Mouse (Mus musculus) retina, embryonic 14.5 days (tissue): ENCODE results near the gene Gng11.

Experiments
- DNase-seq: peaks from one replicate; pipeline ENCODE4 v3.0.0-alpha.2; 2015; ENCODE audit warnings: low spot score

Gene Gng11

DNA sequence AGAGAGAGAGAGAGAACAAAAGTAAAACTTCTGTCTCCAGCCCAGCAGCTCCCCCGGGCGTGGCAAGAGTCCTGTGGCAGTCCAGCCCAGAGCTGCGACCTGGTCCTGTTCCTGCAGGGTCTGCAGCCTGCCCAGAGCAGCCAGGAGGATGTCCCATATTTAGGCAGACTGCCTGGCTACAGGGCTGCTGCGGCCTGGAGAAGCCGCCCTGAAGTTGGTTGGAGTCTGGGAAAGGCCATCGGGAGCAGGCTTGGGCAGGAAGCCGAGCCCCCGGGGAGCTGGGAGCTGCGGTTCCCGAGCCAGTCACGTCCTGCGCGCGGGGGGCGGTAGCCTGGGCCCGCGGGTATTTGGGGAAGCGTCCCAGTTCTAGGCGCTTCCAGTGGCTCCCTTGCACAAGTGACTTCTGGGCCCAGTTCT lies at the start of gene Gng11:
Gene Gng11 (plus strand): TSS at position 15 of the 417 bp plus-strand sequence.
- DNase-seq: peak; percentile 55

DNA sequence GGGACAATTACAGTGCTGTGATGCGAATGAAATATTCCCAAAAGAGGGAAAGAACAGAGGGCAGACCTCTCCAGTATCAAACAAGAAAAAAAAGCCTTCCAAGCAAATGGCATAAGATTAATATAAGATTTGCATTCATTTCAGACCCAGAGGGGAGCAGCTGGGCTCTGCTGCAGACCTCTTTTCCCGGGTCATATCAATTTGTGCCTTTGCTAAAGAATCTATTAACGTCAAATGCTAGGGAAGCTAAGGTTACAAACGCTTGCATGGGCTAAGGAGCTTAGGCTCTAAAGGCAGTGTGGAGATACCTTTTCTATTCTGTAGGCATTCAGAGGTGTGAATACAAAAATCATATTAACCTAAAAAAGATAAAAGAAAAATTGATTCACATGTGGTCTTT lies 48.7 kb upstream of the Gng11 start:
- DNase-seq: no peak

DNA sequence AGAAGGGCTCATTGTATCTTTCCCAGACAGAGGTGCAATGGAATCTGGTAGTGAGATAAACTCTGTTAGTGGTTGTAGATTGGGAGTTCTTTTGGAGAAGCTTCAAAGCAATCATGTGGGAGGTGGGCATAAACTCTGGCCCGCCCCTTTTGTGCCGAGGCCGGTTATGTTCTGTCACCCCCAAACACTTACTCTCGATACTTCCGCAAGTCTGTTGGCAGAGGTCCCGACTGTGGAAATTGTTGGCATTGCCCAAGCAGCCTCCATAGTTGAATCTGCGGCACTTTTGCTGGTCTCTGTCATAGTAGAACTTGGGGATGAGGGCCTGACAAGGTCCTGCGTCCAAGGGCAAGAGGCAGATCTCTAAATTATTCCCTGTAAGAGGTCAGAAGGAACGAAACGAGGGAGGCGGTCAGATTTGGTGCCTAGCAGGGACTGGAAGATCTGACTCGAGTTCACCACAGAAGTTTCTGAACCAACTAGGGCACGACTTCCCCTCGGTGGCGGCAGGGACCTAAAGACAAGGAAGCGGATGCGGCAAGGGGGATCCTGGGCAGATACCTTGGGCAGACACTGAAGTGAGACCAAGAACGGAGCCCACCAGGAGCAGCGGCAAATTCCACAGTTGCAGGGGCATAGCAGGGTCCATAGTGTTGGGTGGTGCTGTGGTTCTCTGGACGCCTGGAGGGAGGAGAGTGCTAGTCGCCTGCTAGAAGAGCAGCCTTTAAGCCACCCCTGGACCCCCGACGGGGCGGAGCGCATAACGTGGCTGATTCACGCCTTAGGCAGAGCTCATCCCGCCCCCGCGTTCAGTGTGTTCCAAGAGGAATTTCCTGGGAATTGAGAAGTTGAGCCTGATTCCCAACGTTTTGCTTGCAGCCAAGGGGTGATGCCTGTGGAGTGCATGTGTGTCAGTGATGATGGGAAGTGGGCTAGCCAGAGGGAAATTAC lies 35.8 kb upstream of the Gng11 start:
- DNase-seq: no peak

DNA sequence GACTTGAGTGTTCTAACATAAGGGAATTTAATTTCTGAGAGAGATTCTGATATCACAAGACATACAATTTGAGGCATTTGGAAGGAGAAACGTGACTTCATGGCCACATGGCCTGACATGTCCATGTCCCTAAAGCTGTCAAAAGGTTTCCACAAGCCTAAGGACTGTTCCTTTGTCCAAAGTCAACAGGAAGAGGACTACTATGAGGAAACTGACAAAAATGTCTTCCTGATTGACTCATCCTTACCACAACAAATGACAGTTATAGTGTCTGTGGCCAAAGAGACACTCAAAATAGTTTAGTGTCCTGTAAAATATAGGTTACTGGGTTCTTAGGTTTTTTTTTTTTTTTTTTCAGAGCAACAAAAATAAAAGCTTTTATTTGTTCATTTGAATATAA lies 30.0 kb upstream of the Gng11 start:
- no peak for DNase-seq

DNA sequence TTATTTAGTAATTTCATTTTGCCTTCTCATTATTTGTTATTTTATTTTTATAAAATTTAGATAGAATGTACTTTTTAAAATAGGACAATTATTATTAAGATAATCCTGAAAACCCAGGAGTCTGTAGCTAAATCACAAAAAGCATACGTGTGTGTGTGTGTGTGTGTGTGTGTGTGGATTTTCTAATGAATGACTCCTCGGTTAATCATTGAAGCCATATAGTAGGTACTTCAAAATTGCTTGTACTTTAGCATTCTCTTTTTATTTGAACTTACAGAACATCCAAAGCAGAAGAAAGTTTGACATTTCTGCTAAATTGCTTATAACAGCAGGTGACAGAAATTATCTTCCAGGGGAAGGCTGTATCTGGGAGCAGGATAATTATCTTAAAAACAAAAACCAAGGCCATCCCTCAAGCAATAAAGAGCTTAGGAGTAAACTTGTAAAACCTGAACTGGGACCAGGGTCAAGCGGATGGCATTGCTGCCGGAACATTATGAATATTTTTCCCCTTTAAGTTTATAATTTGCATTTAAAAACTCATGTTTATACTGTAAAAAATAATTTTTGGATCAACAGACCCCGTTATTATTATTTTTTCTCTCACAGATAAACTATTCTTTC lies 20.9 kb upstream of the Gng11 start:
- DNase-seq: no peak

DNA sequence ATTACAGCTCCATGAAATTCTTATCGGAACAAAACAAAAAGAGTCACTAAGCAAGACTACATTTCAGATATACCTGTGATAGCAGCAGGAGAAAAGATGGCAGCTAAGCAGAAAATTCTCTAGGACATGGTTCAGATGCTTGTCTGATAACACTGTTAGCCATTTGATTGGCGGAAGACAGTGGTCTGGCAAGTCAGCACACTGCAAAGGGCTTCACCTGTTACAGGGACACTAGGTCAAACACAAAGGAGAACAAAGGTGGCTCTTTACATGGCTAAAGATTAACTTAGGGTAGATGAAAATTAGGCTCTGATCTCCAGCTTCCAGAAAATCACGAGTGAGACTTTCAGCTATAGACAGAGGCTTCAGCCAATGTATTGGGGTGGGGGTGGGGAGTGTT lies 15.0 kb upstream of the Gng11 start, which contains the start of gene Tfpi2:
Gene Tfpi2 (minus strand): TSS at position 170 of the 400 bp plus-strand sequence.
- DNase-seq: no peak

DNA sequence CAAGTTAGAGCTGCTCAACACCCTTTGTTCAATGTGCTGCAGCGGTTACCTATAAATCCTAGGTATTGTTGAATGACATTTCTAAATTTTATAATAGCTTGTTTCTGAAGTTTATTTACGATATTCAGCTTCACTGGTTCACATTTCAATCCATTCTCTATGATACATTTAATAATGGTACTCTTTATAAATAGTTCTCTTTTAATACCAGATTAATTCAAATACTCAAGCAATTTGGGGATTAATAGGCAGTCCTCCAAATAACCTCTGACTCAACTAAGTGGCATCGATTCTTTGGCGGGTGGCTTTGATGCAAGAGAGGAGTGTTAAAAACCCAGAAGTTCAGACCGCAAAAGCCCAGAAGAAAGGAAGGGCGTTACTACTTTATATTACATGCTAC lies 10.2 kb upstream of the Gng11 start, which contains the start of gene Gngt1:
Gene Gngt1 (plus strand): TSS at position 301 of the 400 bp plus-strand sequence.
- DNase-seq: no peak

DNA sequence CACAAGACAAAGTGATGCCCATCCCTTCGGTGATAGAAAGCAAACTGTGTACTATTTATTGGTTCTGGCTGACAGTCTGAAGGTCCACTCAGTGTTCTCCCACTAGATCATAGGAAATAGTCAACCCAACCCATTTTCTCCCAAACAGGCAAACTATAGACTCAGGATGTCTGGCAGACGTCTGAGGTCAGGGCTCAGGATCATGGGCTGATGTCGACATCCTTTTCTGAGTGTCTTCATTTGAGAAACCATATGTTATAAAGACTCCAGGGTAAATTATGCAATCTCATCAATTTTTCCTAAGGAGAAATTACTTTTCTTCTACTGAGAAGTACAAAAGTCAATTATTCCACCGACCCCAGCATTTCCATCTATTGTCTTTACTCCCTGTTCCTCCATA lies 5.6 kb upstream of the Gng11 start:
- DNase-seq: no peak

DNA sequence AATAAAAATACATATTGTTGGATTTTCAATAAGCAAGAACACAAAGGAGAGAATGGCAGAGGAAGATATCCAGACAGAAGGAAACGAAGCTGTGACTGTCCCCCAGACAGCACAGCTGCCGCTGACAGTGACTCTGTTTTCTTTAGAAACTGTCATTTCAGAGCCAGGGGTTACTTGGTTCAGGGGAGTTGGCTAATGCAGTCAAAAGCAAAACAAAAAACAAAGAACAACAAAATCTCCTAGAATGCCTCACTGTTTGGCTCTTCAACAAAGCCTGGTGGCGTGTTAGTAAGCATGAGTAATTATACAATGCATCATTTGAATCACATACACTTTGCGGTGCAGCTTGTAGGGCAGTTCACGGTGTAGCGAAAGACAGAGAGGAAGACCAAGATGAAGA lies 4.4 kb upstream of the Gng11 start:
- no peak for DNase-seq

DNA sequence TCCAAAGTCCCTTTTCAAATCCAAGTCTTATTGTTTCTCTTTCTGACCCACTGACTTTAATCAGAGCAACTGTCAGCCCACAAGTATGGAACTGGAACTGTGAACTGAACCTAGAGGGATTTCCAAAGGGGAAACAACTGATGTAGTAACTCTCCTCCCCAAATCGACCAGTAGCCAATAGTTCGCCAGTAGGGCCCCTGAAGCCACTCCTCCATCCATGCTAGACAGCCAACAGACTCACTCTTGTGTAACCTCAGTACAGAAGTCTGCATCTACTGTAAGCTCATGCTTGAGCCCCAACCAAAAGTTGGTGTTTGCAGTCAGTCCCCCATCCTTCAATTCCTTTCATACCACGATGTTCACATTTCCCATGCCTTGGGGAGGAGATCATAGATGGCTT lies 3.0 kb upstream of the Gng11 start:
- no peak for DNase-seq

DNA sequence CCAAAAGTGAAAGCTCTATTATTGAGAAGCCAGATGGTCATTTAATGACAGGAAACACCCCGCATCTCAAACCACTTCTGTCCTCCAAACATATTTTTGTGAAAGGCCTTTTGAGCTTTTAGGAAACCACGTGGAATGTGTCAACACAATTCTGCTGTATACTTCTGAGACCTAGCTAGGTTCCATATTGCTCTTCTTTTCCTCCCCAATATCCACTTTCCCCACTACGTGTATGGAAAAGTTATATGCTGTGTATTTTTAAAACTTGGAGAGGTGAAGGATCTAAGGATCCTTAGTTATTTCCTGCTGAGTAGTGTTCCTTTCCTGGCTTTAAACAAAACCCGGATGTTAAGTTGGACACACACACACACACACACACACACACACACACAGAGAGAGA lies 259 bp upstream of the Gng11 start:
- DNase-seq: no peak

DNA sequence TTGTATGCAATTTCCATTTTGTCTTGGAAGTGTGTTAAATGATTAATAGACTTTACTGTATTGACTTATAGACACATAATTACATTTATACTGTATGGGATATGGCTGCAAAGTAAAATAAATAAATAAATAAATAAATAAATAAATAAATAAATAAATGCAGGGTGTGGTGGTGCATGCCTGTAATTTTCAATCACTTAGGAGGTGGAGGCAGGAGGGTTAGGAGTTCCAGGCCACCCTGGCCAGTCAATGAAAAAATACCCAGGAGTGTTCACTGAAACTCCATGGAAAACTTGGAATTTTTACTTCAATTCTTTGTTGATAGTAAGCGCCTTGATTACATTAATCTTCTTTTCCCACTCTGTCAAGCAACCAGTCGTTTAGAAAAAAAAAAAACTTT lies 1.1 kb downstream of the Gng11 start:
- no peak for DNase-seq

DNA sequence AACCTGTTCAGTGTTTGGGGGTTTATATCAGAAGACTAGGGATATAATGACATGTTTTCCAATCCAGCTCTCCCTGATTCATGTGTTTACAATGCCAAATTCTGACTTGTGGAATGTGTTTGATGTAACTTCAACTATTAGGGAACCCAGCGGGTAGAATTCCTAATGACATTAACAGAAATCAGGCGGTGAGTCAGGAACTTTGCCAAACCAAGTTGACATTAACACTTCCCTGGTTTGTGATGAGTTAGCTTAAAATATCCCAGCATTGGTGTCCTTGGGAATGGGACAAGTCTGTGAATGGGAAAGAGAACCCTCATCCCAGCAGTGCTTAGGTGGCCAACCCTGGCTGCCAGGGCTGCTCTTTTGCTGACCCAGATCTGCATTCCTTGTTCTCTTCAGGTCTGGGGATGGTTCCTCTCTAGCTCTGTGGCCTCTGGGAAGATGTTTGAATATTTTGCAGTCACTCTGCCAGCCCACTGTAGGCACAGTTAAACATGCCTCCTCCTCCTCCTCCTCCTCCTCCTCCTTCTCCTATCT lies 4.9 kb downstream of the Gng11 start:
- DNase-seq: no peak

DNA sequence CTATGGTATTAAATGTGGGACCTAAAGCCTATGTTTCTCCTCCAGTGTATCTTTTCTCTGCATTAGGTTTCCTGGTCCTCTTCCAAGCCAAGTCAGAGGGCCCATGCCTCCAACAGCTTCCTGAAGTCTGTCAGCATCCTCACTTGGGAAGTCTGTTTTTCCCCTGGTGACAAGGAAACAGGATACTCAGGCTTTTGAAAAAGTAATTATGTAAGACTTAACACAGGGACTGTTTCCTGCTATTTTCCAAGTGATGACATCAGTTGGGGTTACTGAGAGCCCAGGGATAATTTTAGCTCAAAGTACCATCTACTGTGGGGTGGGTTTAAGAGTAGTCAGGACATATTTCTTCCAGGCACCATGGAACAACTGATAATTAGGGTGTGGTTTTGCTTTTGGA lies 5.8 kb downstream of the Gng11 start:
- DNase-seq: no peak

DNA sequence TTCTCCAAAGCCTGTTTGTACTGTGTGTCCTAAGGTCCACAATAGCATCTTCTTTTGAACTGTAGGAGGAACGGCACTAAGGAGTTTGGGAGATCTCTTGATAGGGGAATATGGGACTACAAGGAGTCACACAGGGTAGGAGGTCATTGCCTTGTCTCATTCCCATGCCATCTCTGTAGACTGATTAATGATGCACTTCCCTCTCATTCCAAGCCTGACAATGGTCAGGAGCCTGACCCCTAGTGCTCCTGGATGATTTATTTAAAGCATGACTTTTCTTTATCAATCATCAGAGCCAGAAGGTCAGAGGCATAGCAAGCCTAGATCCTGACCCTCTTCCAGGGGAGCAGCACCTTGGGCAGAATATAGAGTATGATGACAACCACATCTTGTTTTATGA lies 18.9 kb downstream of the Gng11 start:
- no peak for DNase-seq

DNA sequence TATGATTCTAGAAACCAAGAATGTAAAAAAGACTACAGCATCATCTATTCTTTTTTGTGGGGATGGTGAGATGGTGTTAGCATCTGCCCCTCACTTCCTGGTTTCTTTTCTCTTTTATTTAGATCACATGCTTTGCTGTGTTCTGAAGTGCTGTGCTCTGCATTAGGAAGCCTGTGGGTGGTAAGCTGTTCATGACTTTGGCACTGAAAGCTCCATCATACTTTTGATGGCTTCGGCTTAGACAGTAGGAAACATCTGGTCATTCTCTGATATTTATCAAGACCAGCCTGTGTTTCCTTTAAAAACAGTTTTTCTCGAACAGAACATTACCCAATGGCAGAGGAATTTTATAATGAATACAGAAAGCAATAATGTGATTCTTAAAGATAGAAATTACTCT lies 22.7 kb downstream of the Gng11 start:
- no peak for DNase-seq

DNA sequence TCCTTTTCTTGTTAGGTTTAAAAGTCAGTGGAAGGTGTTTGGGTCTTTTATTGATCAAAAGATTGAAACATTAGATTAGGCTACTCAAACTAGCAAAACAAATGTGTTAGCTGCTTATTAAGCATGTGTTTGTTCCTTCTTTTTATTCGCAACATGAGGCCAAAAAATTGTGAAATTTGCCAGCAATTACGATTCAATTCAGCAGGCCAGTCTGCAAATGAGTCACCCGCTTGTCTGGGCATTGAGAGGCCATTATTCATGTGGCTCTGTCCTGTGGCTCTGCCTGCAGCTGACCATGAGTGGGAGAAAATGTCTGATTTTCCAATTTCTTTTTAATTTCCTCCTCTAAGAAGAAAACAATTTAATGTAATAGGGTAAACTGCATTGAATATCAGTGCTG lies 27.3 kb downstream of the Gng11 start:
- no peak for DNase-seq

DNA sequence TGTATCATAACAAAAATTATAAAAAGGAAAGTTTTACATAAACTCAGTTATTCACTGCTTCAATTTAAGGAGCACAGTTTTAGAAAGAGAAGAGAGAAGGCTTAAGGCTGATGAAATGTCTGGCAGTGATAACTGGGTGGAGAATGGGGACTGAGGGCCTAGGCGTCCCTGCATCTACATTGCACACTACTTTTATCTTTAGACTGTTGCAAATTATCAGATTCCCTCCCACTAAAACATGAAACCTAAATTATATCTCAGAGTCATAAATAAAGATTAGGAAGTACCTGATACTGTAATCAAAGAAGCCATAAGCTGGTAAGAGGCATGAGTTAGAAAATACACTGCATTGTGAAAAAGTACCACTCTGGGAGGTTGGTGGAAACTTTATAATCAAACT lies 38.1 kb downstream of the Gng11 start:
- DNase-seq: no peak

DNA sequence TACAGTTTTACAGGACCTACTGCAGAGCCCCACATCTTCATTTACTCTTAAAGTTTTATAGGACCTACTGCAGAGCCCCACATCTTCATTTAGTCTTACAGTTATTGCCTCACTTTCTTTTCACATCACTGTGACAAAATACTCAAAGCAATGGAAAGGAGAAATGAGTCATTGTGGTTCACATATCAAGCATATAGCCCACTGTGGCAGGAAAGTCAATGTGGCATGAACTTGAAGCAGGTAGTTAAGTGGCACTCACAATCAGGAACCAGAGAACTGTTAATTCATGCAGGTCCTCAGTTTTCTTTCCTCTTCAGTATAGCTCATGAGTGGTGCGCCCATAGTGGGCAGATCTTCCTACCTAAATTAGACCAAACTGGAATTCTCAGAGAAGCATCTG lies 43.5 kb downstream of the Gng11 start:
- DNase-seq: no peak

DNA sequence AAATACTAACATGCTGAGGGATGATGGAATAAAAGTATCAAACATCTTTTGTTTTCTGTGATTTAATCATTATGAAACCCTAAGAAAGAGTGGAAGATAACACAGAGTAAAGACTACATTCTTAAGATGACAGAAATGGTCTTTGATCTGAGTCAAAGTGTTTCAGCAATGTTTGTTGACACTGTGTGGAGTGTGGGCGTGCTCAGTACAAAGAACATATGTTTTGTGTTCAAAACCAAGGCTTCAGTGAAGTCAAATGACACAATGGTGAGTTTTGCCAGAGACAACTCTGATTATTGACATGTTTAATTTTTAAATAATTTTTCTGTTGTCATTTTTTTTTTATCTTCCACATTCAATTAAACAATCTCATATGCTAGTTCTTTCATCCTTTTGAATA lies 49.1 kb downstream of the Gng11 start:
- no peak for DNase-seq

DNA sequence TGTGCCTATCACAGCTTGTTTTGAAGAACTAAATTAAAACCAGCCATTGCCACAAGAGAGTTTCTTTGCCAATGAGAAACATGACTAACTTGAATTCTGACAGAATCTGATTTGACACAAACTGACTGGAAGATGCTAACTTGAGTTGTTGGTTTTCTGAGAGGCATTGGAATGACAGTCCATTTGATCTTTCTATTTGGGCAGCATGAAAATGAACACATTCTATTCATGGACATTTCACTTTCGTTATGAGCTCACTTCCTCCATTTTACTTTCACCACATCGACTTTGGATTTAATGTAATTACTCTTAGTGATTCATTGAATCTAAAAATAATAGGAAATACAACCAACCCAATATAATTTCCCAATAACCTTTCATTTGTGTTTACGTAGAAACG lies 50.7 kb downstream of the Gng11 start:
- DNase-seq: no peak
